Mouse (Mus musculus): ENCODE measurements at regions not wholly inside any gene's neighbourhood (a gene's known extent, or its start where the extent isn't known, plus 50 kb on each side); places are given as distances from the start of the nearest gene placed in this dataset.

DNA sequence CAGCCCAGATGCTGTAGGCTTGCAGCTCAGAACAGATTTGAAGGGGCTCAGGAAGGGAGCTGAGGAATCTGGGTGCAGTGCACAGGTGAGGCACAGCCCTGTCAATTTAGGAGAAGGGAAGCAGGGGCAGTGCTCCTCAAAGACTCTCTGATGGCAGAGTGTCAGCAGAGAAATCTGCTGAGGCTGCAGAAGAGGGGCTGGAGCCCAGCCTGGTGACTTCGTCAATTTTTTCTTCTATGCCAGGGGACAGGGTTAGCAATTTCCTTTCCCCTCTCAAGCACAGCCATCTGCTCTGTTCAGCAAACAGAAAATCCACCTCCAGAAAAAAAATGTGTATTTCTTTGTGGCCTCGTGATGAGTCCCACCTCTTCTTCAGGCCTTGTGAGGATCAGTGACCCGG, 82.0 kb upstream of the Cpeb4 start:
- TF ChIP-seq POLR2A (IDR thresholded peaks at IDR 0.05; ENCODE audit: insufficient read depth, low read length), result no peak
- TF ChIP-seq CTCF (IDR thresholded peaks at IDR 0.05; ENCODE audit: low read depth, low read length), result no peak
- Histone ChIP-seq H3K9me3 (replicated peaks; ENCODE audit: control insufficient read depth, insufficient read depth, low read length, poor library complexity, severe bottlenecking) (no peaks in the 10 kb centered on the region), H3K36me3 (ENCODE audit: control insufficient read depth, insufficient read depth, low read length, poor library complexity, severe bottlenecking) (no peaks in the 10 kb centered on the region), H3K9ac (ENCODE audit: low read depth, poor library complexity, severe bottlenecking) (no peak overlapping the region), H3K27me3 (ENCODE audit: control insufficient read depth, insufficient read depth, low read length, poor library complexity, severe bottlenecking) (no peaks in the 10 kb centered on the region), H3K4me1 (ENCODE audit: control insufficient read depth, insufficient read depth, low read length) (no peaks in the 10 kb centered on the region), H3K27ac (ENCODE audit: insufficient read depth, low read length) (no peak overlapping the region), H3K4me3 (ENCODE audit: low read depth, low read length) (no peak overlapping the region)

DNA sequence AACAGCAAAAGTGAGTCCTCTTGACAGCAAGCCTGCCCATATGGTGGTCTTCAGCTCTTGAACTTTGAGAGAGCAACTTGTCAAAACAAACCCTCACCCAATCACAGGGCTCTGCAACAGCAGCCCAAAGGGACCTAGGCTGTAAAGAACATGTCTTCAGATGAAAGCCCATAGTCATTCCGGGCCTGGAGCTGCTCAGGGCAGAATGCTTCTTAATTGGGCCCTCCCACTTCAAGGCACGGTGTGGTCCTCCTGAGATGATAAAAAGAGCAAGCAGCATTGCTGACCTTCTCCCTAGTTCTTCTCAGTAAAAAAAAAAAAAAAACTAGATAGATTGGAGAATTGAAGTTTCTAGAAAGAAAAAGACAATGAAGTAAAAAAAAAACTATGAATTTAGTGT, 80.7 kb upstream of the Cpeb4 start:
- Histone ChIP-seq H3K4me1 (ENCODE audit: control insufficient read depth, insufficient read depth, low read length) (no peaks in the 10 kb centered on the region), H3K9ac (ENCODE audit: low read depth, poor library complexity, severe bottlenecking) (no peak overlapping the region), H3K27ac (ENCODE audit: insufficient read depth, low read length) (no peak overlapping the region), H3K36me3 (ENCODE audit: control insufficient read depth, insufficient read depth, low read length, poor library complexity, severe bottlenecking) (no peaks in the 10 kb centered on the region), H3K4me3 (ENCODE audit: low read depth, low read length) (no peak overlapping the region), H3K9me3 (replicated peaks; ENCODE audit: control insufficient read depth, insufficient read depth, low read length, poor library complexity, severe bottlenecking) (no peaks in the 10 kb centered on the region), H3K27me3 (ENCODE audit: control insufficient read depth, insufficient read depth, low read length, poor library complexity, severe bottlenecking) (no peaks in the 10 kb centered on the region)
- TF ChIP-seq EP300 (IDR thresholded peaks at IDR 0.05; ENCODE audit: insufficient read depth, low read depth, low read length) (no peak), CTCF (IDR thresholded peaks at IDR 0.05; ENCODE audit: low read depth, low read length) (no peak), POLR2A (IDR thresholded peaks at IDR 0.05; ENCODE audit: insufficient read depth, low read length) (no peak)

DNA sequence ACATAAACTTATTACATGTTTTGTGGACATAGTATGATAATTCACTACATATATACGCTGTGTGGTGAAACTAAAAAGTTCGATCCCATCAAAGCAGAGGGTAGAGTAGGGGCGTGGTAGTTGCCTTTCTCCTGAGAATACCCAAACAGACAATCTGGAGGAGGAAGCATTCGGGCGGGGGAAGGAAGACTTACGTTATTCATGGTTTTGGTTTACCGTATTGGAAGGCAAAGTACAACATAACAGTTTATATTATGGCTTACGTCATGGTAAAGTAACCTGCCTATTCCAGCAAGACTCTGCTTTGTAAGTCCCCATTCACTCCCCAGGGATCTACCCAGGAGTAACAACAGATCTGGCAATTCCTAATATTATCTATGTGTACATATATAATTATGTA, 76.9 kb upstream of the Cpeb4 start:
- Histone ChIP-seq H3K27me3 (ENCODE audit: control insufficient read depth, insufficient read depth, low read length, poor library complexity, severe bottlenecking) (no peaks in the 10 kb centered on the region), H3K4me1 (ENCODE audit: control insufficient read depth, insufficient read depth, low read length) (no peaks in the 10 kb centered on the region), H3K36me3 (ENCODE audit: control insufficient read depth, insufficient read depth, low read length, poor library complexity, severe bottlenecking) (no peaks in the 10 kb centered on the region), H3K4me3 (ENCODE audit: low read depth, low read length) (no peak overlapping the region), H3K9ac (ENCODE audit: low read depth, poor library complexity, severe bottlenecking) (no peak overlapping the region), H3K27ac (ENCODE audit: insufficient read depth, low read length) (no peak overlapping the region), H3K9me3 (replicated peaks; ENCODE audit: control insufficient read depth, insufficient read depth, low read length, poor library complexity, severe bottlenecking) (no peaks in the 10 kb centered on the region)
- no peak for TF ChIP-seq POLR2A (IDR thresholded peaks at IDR 0.05; ENCODE audit: insufficient read depth, low read length)
- TF ChIP-seq EP300 (IDR thresholded peaks at IDR 0.05; ENCODE audit: insufficient read depth, low read depth, low read length), result no peak
- no peak for TF ChIP-seq CTCF (IDR thresholded peaks at IDR 0.05; ENCODE audit: low read depth, low read length)

DNA sequence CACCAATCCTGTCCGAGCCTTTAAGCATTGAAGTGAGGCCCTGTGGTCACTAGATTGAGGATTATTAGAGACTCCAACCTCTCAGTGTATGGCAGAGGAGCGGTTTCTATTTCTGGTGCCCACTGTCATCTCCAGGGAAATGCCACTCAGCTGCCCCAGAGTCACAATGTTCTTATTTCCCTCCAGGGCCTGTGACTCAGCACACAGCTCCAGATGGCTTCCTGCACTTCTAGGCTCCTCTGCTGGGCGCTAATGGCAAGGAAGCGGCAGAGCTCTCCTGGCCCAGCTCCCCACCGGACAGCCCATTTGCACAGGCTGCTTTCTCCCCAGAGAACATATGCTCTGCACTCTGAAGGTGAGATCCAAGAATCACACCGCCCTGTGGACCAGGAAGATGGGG, 75.8 kb upstream of the Cpeb4 start:
- Histone ChIP-seq H3K4me1 (ENCODE audit: control insufficient read depth, insufficient read depth, low read length) (no peaks in the 10 kb centered on the region), H3K9ac (ENCODE audit: low read depth, poor library complexity, severe bottlenecking) (no peak overlapping the region), H3K9me3 (replicated peaks; ENCODE audit: control insufficient read depth, insufficient read depth, low read length, poor library complexity, severe bottlenecking) (no peaks in the 10 kb centered on the region), H3K27ac (ENCODE audit: insufficient read depth, low read length) (no peak overlapping the region), H3K27me3 (ENCODE audit: control insufficient read depth, insufficient read depth, low read length, poor library complexity, severe bottlenecking) (no peaks in the 10 kb centered on the region), H3K4me3 (ENCODE audit: low read depth, low read length) (no peak overlapping the region), H3K36me3 (ENCODE audit: control insufficient read depth, insufficient read depth, low read length, poor library complexity, severe bottlenecking) (no peaks in the 10 kb centered on the region)
- TF ChIP-seq CTCF (IDR thresholded peaks at IDR 0.05; ENCODE audit: low read depth, low read length), result no peak
- no peak for TF ChIP-seq POLR2A (IDR thresholded peaks at IDR 0.05; ENCODE audit: insufficient read depth, low read length)
- TF ChIP-seq EP300 (IDR thresholded peaks at IDR 0.05; ENCODE audit: insufficient read depth, low read depth, low read length), result no peak

DNA sequence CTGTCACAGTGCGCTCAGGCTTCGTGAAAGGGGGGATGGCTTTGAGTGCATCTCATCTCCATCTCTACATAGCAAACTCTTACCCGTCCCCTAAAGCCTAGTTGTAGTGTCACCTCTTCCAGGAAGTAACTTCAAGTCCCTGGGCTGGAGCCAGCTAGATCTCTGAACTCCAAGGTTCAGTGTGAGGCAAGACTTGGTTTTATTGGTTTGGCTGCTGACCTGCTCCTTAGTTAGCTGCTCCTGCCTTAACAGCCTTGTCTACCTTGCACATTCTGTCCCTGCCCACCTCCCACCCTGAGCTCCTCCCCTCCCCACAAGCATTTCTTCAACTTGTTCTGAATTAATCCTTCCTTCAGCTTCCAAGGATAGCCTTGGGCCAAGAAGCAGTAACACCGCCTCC, 70.4 kb upstream of the Cpeb4 start:
- Histone ChIP-seq H3K27ac (ENCODE audit: insufficient read depth, low read length) (no peak overlapping the region), H3K27me3 (ENCODE audit: control insufficient read depth, insufficient read depth, low read length, poor library complexity, severe bottlenecking) (no peaks in the 10 kb centered on the region), H3K4me3 (ENCODE audit: low read depth, low read length) (no peak overlapping the region), H3K9me3 (replicated peaks; ENCODE audit: control insufficient read depth, insufficient read depth, low read length, poor library complexity, severe bottlenecking) (peaks cover 3% of the 10 kb centered on the region; the same call in 1 of the 2 replicates), H3K9ac (ENCODE audit: low read depth, poor library complexity, severe bottlenecking) (no peak overlapping the region), H3K4me1 (ENCODE audit: control insufficient read depth, insufficient read depth, low read length) (peaks cover 6% of the 10 kb centered on the region), H3K36me3 (ENCODE audit: control insufficient read depth, insufficient read depth, low read length, poor library complexity, severe bottlenecking) (no peaks in the 10 kb centered on the region)
- no peak for TF ChIP-seq POLR2A (IDR thresholded peaks at IDR 0.05; ENCODE audit: insufficient read depth, low read length)
- TF ChIP-seq EP300 (IDR thresholded peaks at IDR 0.05; ENCODE audit: insufficient read depth, low read depth, low read length), result no peak
- no peak for TF ChIP-seq CTCF (IDR thresholded peaks at IDR 0.05; ENCODE audit: low read depth, low read length)

DNA sequence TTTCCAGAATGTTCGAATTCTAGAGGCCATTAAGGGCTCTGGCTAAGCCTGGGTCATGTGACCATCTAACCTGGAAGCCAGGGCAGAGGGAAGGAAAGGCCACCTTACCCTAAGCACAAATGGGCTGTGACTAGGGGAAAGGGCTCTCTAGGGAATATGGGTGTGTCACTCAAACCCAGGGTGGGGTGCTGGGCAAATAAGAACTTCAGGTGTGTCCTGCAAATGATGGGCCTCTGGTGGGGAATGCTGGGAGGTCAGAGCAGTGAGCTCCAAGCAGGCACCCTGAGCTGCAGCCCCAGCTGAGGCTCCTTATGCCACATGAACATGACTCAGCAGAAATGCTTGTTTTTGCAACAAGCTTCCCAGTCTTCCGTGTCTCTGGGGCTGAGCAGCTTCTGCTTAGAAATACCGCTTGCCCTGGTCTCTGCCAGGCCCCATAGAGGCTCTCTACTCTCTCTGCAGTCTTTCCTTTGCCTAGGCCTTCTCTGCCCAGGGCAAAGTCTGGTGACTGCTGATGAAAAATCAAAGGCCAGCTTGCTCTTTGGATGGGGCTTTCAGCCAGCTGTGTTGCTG, 68.6 kb upstream of the Cpeb4 start:
- Histone ChIP-seq H3K27me3 (ENCODE audit: control insufficient read depth, insufficient read depth, low read length, poor library complexity, severe bottlenecking) (no peaks in the 10 kb centered on the region), H3K4me1 (ENCODE audit: control insufficient read depth, insufficient read depth, low read length) (peaks cover 6% of the 10 kb centered on the region), H3K9me3 (replicated peaks; ENCODE audit: control insufficient read depth, insufficient read depth, low read length, poor library complexity, severe bottlenecking) (peaks cover 9% of the 10 kb centered on the region; the same call in 1 of the 2 replicates), H3K27ac (ENCODE audit: insufficient read depth, low read length) (no peak overlapping the region), H3K4me3 (ENCODE audit: low read depth, low read length) (no peak overlapping the region), H3K36me3 (ENCODE audit: control insufficient read depth, insufficient read depth, low read length, poor library complexity, severe bottlenecking) (no peaks in the 10 kb centered on the region), H3K9ac (ENCODE audit: low read depth, poor library complexity, severe bottlenecking) (no peak overlapping the region)
- no peak for TF ChIP-seq POLR2A (IDR thresholded peaks at IDR 0.05; ENCODE audit: insufficient read depth, low read length)
- TF ChIP-seq EP300 (IDR thresholded peaks at IDR 0.05; ENCODE audit: insufficient read depth, low read depth, low read length), result no peak
- no peak for TF ChIP-seq CTCF (IDR thresholded peaks at IDR 0.05; ENCODE audit: low read depth, low read length)

Measured in ES-Bruce4 (cell line).